Mouse (Mus musculus) gastrocnemius, postnatal 4 days (tissue): ENCODE results near the gene Acap2. TPM values are rescaled to one million over a fixed set of nuclear protein-coding genes. Genes with fewer than 3 reads are reported as not detected.

Experiments used
- DNase-seq, 2 experiments: peaks; one replicate each; pipeline ENCODE4 v3.0.0; 2021 to 2022; ENCODE audit warnings: low spot score in 2 of 2, mixed read lengths in 2 of 2
- total RNA-seq, 2 experiments: library from RNA; stranded (reverse); gene quantifications; 2 replicates each; pipeline ENCODE4 v1.2.3; 2021

The Acap2 gene
- total RNA-seq, 2 experiments from 2014 or later: 30.5 to 34.3 TPM

DNA sequence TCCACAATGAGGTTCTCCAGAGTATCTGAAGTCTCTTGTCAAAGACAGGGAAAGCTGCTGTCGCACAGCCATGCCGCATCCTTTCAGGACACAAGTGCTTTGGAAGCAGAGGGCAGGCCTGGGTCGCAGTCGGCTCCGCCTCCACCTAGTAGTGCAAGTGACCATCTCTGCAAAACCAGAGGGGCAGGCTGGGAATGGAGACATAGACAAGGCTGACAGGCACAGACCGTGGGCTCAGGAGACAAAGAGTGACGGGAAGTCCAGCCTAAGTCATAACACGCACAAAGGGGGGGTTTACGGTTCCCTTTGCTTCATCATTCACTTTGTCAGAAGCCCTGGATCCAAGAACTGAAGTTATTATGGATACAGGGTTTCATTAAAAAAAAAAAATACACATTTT, 107.9 kb downstream of the Acap2 start:
- DNase-seq: no peak

DNA sequence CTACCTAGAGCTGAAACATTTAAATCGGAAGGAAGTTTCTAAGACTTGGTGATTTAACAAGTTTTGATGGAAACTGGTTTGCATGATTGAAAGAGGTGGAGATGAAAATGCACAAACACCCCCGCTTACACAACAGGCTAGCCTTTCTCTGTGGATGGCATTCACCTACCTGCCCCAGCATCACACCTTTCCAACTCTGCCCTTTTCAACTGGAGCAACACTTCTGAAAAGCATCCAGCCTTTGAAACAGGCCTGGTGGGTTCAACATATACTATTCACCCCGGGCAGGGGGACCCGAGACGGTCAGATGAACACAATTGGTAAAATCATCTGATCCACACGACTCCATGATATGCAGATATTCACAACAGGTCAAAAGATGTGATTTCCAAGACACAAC, 119.2 kb downstream of the Acap2 start:
- no peak for DNase-seq

DNA sequence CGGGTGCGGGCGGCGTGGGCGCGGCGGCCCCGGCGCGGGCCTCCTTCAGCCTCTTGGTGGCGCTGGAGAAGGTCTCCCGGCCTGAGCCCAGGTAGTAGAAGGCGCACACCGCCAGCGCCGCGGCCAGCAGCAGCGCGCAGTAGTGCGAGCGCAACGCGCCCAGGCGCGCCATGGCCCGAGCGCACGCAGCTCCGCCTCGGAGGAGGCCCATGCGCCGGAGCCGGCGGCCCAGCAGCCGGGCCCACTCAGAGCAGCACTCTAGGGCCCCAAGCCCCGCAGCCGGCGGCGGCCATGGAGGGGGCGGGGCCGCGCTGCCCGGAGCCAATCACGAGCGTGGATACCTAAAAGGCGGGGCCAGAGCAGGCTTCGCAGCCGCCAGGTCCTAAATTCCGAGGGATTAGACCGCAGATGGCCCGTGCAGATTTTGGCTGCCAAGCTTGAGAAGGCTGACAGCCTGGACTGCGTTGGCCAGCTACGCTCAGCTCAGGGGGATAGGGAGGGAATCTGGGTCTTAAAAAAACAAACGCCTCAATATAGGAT, 119.8 kb downstream of the Acap2 start, which contains the start of gene Xxylt1:
TSS of gene Xxylt1 (minus strand) at position 308 of the 540 bp plus-strand sequence.
- peak; percentile 89 to 95 for DNase-seq

DNA sequence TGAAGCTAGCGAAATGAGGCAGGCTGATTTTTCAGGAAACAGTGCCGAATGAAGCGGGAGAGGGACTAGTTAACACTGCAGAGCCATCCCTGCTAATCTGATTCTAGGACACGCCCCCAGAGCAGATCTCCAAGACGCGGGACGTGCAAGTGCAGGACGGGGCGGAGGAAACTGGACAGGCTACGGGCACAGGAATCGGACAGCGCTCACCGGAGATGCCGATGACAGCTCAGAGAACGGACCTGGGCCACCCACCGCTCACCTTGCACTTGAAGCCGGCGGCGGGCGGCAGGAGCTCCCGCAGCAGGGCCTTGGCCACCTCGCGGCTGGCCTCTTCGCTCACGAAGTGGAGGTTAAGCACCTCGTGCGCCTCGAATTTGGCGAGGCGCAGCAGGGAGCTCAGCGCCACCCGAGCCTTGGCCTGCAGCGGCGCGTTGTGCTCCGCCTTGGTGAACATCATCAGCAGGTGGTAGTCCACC, 120.4 kb downstream of the Acap2 start:
- DNase-seq: peak; percentile 31 to 68

- DNase-seq: no peak
Measured at GRCm38 (mm10) chr16:31077396-31077795, 123.6 kb downstream of the Acap2 start.

- no peak for DNase-seq
Measured at GRCm38 (mm10) chr16:31076436-31076835, 124.6 kb downstream of the Acap2 start.

GRCm38 (mm10) chr16:31074324-31074908, 126.6 kb downstream of the Acap2 start:
- no peak for DNase-seq

- no peak for DNase-seq
Measured at GRCm38 (mm10) chr16:31071731-31072130, 129.3 kb downstream of the Acap2 start.

GRCm38 (mm10) chr16:31070358-31071133, 130.5 kb downstream of the Acap2 start:
- DNase-seq: peak; percentile 67 to 79

DNA sequence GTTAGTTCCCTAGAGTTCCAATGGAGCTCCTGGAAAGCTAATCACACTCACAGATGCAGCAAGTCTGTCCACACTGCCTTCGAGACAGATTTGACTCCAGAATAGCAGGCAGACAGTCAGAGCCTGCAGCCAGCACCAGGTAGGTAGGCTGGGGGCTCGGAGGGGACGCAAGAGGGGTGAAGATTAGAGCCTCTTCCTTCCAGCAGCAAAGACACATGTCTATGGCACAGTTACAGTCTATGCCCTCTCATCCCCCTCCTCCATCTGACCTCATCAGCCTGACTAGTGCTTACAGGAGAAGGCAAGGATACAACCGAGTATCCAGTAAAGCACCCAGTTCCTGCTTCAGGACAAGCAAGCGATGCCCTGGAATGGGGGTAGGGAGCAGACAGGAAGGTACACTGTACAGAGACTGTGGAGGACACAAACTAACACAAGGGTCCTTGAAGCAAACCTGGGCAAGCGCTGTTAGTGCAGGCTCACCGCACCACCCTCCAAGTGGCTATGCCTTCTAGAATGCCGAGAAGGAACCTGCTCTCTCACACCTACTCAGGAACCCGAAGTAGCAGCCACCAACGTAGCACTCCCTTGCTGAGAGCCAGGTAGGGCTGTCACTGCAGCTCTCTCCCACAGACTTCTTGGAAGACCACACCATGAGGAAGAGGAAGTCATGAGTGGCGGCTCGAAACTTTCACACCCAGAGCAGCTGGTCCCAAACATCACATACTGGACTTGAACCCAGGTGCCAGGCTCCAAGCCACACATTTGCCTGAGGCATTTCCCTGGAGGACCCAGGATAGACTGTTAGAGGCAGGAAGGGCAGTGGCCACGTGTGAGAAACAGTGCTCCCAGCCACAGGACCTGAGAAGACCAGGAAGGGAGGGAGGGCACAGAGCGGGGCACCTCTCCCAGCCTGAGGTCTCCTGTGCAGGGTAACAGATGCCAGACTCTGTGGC, 131.6 kb downstream of the Acap2 start:
- no peak for DNase-seq

GRCm38 (mm10) chr16:31068280-31068679, 132.8 kb downstream of the Acap2 start:
- DNase-seq: no peak

DNA sequence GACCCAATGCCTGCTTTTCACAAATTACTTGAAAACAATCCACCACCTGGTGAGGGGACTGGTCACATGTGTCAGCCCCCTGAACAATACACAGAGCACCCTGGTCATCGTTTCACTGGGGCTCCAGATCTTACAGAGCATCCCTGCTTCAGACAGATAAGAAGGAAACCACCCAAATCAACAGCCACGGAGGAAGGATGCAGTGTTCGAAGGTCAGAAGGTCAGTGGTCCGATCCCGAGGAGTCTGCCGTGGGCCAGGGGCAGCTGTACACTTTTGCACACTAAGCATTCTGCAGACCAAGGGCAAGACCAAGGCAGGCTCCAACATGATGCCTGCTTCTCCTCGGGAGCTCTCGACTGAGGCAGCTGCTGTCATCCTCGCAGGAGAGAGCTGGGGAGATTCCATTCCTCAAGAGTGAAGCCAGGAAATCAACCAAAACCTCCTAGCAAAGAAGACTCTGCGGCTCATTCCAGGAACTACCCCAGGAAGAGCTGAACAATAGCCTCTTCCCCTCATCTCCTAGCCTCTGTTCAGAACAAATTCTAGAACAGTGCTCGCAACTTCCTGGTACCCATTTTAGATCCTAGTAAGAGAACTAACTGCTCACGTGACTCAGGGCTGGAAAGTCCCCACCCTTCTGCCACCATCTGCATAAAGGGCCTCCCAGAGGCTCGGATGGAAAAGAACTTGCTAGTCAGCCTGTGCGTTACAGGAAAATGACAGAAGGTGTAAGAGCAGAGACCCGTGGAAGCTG, 134.5 kb downstream of the Acap2 start:
- DNase-seq: no peak

DNA sequence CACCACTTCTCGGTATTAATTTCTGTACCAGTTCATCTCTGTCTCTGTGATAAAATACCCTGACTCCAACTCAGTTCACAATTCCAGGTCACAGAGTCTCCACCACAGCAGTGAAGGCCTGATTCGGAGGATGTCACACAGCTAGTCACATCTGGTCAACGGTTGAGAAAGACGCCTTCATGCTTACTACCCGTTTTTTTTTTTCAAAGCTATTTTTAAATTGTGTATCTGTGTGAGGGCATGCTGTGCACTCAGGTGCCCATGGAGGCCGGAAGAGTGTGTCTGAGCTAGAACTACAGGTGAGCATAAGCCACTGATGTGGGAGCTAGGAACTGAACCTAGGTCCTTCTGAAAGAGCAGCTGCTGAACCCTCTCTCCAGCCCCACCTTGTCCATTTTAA, 136.3 kb downstream of the Acap2 start:
- no peak for DNase-seq

DNA sequence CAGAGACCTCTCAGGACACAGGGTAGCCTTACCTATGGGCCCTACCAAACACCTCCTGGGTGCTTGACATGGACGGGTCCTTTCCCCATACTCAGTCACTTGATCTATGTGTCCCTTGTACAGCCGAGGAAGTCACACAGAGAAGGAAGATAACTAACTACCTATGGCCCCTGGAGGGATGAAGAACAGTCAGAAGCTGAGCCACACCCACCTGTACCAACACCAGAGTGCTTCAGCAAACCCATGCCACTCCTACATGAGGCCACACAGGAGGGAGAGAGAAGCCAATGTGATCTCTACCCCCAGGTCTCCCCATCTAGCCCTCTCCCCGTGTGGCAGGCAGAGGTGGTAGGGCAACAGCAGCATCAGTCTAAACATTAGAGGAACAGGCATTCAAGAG, 138.1 kb downstream of the Acap2 start:
- DNase-seq: no peak

- DNase-seq: no peak
Measured at GRCm38 (mm10) chr16:31061246-31061880, 139.7 kb downstream of the Acap2 start.

- no peak for DNase-seq
Measured at GRCm38 (mm10) chr16:31060714-31061113, 140.3 kb downstream of the Acap2 start.

GRCm38 (mm10) chr16:31060226-31060625, 140.8 kb downstream of the Acap2 start:
- no peak for DNase-seq

GRCm38 (mm10) chr16:31059730-31060129, 141.3 kb downstream of the Acap2 start:
- DNase-seq: no peak

- DNase-seq: no peak
Measured at GRCm38 (mm10) chr16:31052812-31053211, 148.2 kb downstream of the Acap2 start.

GRCm38 (mm10) chr16:31052177-31052726, 148.8 kb downstream of the Acap2 start:
- no peak for DNase-seq
